Mouse (Mus musculus): Measurements from ENCODE around the gene Rbm15b. TPM values are rescaled to one million over a fixed set of nuclear protein-coding genes. Genes with fewer than 3 reads are reported as not detected.

Gene Rbm15b
- polyA plus RNA-seq, 2 experiments, result 18.8 to 21.3 TPM

GRCm38 (mm10) chr9:106884996-106885900 is 2.0 kb downstream of the Rbm15b start:
- ATAC-seq (ENCODE audit: low FRiP score, low read depth), result no peak
- H3K4me3 ChIP-seq (replicated peaks; ENCODE audit: low read length), result peak overlapping the region; percentile 93
- 0 out of 2 replicates have a peak overlapping the region, but pooled peaks have one; percentile 86 for H3K27ac ChIP-seq (replicated peaks; ENCODE audit: low read depth, low read length)
- peak overlapping the region; percentile 95 for H3K4me2 ChIP-seq (replicated peaks; ENCODE audit: low read depth, low read length, severe bottlenecking)
- no peaks in the 10 kb centered on the region for H3K9me3 ChIP-seq (ENCODE audit: control insufficient read depth, low read length)
- 20% methylated on average over 44 of the region's 44 CpGs for WGBS
- no peaks in the 10 kb centered on the region for H3K27me3 ChIP-seq (ENCODE audit: control insufficient read depth, insufficient read depth, low read length)
- peaks cover 73% of the 10 kb centered on the region for H3K36me3 ChIP-seq (ENCODE audit: control insufficient read depth, insufficient read depth, low read length)
- no peak for DNase-seq (ENCODE audit: low spot score)
- peak overlapping the region; percentile 98 for H3K9ac ChIP-seq (ENCODE audit: low read depth, low read length, severe bottlenecking)
- H3K4me1 ChIP-seq (ENCODE audit: control insufficient read depth, insufficient read depth, low read length), result peaks cover 26% of the 10 kb centered on the region
- TF ChIP-seq POLR2A (IDR thresholded peaks at IDR 0.05; ENCODE audit: borderline replicate concordance, extremely low read depth, insufficient read depth, insufficient read length), result no peak

DNA sequence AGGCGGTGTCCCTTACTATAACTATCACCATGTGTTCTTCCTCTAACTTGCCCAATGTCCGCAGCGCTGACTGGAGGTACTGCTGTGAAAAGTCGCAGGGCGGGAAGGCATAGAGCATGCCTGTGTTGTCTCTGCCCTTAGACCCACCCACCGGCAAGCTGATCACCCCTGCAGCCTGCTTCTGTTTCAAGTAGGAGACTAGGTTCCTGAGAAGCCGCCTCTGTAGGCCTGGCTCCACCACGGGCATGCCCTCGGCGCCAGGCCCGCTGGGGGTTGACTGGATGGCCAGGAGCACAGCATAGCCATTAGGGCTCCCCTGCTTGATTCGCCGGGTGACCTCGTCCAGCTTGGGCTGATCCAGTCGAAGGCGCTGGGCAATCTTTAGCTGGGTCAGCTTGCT is 2.9 kb downstream of the Rbm15b start:
- peaks cover 72% of the 10 kb centered on the region for H3K36me3 ChIP-seq (ENCODE audit: control insufficient read depth, insufficient read depth, low read length)
- H3K9me3 ChIP-seq (ENCODE audit: control insufficient read depth, low read length), result no peaks in the 10 kb centered on the region
- H3K4me3 ChIP-seq (replicated peaks; ENCODE audit: low read length), result peak overlapping the region; percentile 93
- no peak for TF ChIP-seq POLR2A (IDR thresholded peaks at IDR 0.05; ENCODE audit: borderline replicate concordance, extremely low read depth, insufficient read depth, insufficient read length)
- 30% methylated on average over 16 of the region's 16 CpGs for WGBS
- H3K27me3 ChIP-seq (ENCODE audit: control insufficient read depth, insufficient read depth, low read length), result no peaks in the 10 kb centered on the region
- DNase-seq (ENCODE audit: low spot score), result no peak
- peaks cover 23% of the 10 kb centered on the region for H3K4me1 ChIP-seq (ENCODE audit: control insufficient read depth, insufficient read depth, low read length)
- H3K27ac ChIP-seq (replicated peaks; ENCODE audit: low read depth, low read length), result no peak overlapping the region; the same call in 1 of the 2 replicates
- no peak for ATAC-seq (ENCODE audit: low FRiP score, low read depth)
- H3K4me2 ChIP-seq (replicated peaks; ENCODE audit: low read depth, low read length, severe bottlenecking), result peak overlapping the region; percentile 95
- peak overlapping the region; percentile 98 for H3K9ac ChIP-seq (ENCODE audit: low read depth, low read length, severe bottlenecking)

- Histone ChIP-seq H3K36me3 (ENCODE audit: control insufficient read depth, insufficient read depth, low read length) (peaks cover 70% of the 10 kb centered on the region), H3K27me3 (ENCODE audit: control insufficient read depth, insufficient read depth, low read length) (no peaks in the 10 kb centered on the region), H3K9ac (ENCODE audit: low read depth, low read length, severe bottlenecking) (0 out of 2 replicates have a peak overlapping the region, but pooled peaks have one; percentile 39), H3K4me1 (ENCODE audit: control insufficient read depth, insufficient read depth, low read length) (peaks cover 23% of the 10 kb centered on the region), H3K27ac (replicated peaks; ENCODE audit: low read depth, low read length) (no peak overlapping the region), H3K4me3 (replicated peaks; ENCODE audit: low read length) (no peak overlapping the region), H3K9me3 (ENCODE audit: control insufficient read depth, low read length) (no peaks in the 10 kb centered on the region), H3K4me2 (replicated peaks; ENCODE audit: low read depth, low read length, severe bottlenecking) (peak overlapping the region; percentile 13)
- WGBS, result 81% methylated on average over 3 of the region's 3 CpGs
- ATAC-seq (ENCODE audit: low FRiP score, low read depth), result no peak
- DNase-seq (ENCODE audit: low spot score), result no peak
- TF ChIP-seq POLR2A (IDR thresholded peaks at IDR 0.05; ENCODE audit: borderline replicate concordance, extremely low read depth, insufficient read depth, insufficient read length), result no peak
Measured at GRCm38 (mm10) chr9:106883085-106883484, 4.1 kb downstream of the Rbm15b start.

DNA sequence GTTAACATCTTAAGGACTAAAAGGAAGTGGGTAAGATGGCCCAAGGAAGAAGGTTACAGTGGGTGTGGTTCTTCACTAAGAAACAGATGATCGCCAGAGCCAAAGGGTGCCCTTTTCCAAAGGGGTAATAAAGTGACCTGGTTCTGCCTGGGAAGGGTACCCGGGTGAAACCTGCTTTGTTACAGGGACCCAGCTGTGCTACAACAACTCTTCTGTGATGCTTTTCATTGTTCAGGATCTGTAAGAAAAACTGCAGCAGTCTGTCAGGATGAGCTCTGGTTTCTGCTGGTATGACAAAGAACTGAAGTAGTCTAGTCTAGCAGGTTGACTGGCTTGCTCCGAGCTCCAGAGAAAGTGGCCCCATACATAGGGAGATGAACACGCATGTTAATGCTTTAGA is 5.1 kb downstream of the Rbm15b start:
- TF ChIP-seq POLR2A (IDR thresholded peaks at IDR 0.05; ENCODE audit: borderline replicate concordance, extremely low read depth, insufficient read depth, insufficient read length), result no peak
- Histone ChIP-seq H3K4me1 (ENCODE audit: control insufficient read depth, insufficient read depth, low read length) (peaks cover 23% of the 10 kb centered on the region), H3K36me3 (ENCODE audit: control insufficient read depth, insufficient read depth, low read length) (peaks cover 74% of the 10 kb centered on the region), H3K9ac (ENCODE audit: low read depth, low read length, severe bottlenecking) (no peak overlapping the region), H3K27ac (replicated peaks; ENCODE audit: low read depth, low read length) (no peak overlapping the region), H3K4me2 (replicated peaks; ENCODE audit: low read depth, low read length, severe bottlenecking) (no peak overlapping the region), H3K9me3 (ENCODE audit: control insufficient read depth, low read length) (no peaks in the 10 kb centered on the region), H3K27me3 (ENCODE audit: control insufficient read depth, insufficient read depth, low read length) (no peaks in the 10 kb centered on the region), H3K4me3 (replicated peaks; ENCODE audit: low read length) (no peak overlapping the region)
- DNase-seq (ENCODE audit: low spot score) (no peak), ATAC-seq (ENCODE audit: low FRiP score, low read depth) (no peak)
- 72% methylated on average over 4 of the region's 4 CpGs for WGBS

DNA sequence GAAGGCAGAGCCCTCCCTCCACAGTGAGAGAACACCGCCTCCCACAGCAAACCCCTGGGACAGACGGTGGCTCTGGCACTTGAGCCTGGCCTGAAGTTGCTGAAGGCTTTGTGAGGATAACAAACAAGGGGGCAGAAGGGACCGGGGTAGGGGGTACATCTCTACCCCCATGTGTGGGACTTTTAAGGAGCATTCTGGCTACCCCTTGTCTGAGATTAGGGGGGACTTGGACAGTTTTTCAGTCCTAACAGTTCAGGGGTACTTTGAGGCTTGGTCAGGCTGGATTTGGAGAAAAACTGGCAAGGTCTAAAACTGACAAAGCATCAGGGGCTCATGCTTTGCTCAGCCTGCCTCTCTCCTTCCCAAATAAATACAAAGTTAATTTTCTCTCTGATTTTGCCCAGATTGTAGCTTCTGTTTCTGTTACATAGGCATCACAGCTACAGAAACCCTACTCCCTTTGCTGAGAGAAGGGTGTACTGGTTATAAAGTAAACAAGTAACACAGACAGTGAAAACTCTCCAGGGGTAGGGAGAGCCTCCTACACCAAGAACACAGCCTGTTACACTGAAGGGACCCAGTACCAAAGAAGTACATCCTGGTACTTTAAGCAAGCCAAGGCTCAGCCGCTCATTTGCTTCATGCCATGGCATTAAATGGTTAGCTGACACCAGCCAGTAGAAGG is 6.0 kb downstream of the Rbm15b start:
- no peak for DNase-seq (ENCODE audit: low spot score)
- Histone ChIP-seq H3K36me3 (ENCODE audit: control insufficient read depth, insufficient read depth, low read length) (peaks cover 81% of the 10 kb centered on the region), H3K9ac (ENCODE audit: low read depth, low read length, severe bottlenecking) (no peak overlapping the region), H3K27ac (replicated peaks; ENCODE audit: low read depth, low read length) (no peak overlapping the region), H3K4me2 (replicated peaks; ENCODE audit: low read depth, low read length, severe bottlenecking) (no peak overlapping the region), H3K27me3 (ENCODE audit: control insufficient read depth, insufficient read depth, low read length) (no peaks in the 10 kb centered on the region), H3K9me3 (ENCODE audit: control insufficient read depth, low read length) (no peaks in the 10 kb centered on the region), H3K4me1 (ENCODE audit: control insufficient read depth, insufficient read depth, low read length) (peaks cover 23% of the 10 kb centered on the region), H3K4me3 (replicated peaks; ENCODE audit: low read length) (no peak overlapping the region)
- no peak for TF ChIP-seq POLR2A (IDR thresholded peaks at IDR 0.05; ENCODE audit: borderline replicate concordance, extremely low read depth, insufficient read depth, insufficient read length)
- 62% methylated on average over 4 of the region's 4 CpGs for WGBS
- ATAC-seq (ENCODE audit: low FRiP score, low read depth), result no peak

Data from limb, embryonic 14.5 days (tissue).